Mouse (Mus musculus): ENCODE measurements around the gene Wdr81.

- TF ChIP-seq CTCF (IDR thresholded peaks at IDR 0.05; ENCODE audit: extremely low read depth, insufficient read depth, low read length) (no peak), POLR2A (IDR thresholded peaks at IDR 0.05; ENCODE audit: extremely low read depth, insufficient read depth, low read length) (no peak)
Measured at GRCm38 (mm10) chr11:75462865-75463336, 8.4 kb upstream of the Wdr81 start.

Data from cortical plate, adult 2 months (tissue).